8 mouse cellular contexts compared by ENCODE assay signal in genomic region chr3:131703134-131703533, GRCm38 (mm10).
A peak's percentile ranks its signal among the peaks of the same experiment; 100 is the strongest.
DNase-seq lines count a peak whose midpoint lies in the region; ATAC-seq lines count a peak whose summit lies in the region.

No protein-coding gene starts in this region.

- H3K36me3 ChIP-seq in midbrain, embryonic 16.5 days (ENCODE audit: control insufficient read depth, insufficient read depth, low read length), result no peaks in the 10 kb centered on the region

- H3K4me3 ChIP-seq in midbrain, embryonic 16.5 days (ENCODE audit: low read depth, low read length), result no peak overlapping the region

- no peak overlapping the region for H3K9ac ChIP-seq in midbrain, embryonic 16.5 days (ENCODE audit: low read depth, low read length)

- H3K9me3 ChIP-seq in midbrain, embryonic 16.5 days (replicated peaks; ENCODE audit: control insufficient read depth, low read length, poor library complexity, severe bottlenecking), result no peaks in the 10 kb centered on the region

- DNase-seq in embryo, embryonic 10.5 days (ENCODE audit: low spot score), result peak; percentile 35
- no peak for DNase-seq in embryo, embryonic 10 days (ENCODE audit: low spot score)
- DNase-seq in left cerebral cortex, postnatal 25 days (ENCODE audit: low spot score in 2 of 2), result peak; percentile 14 to 36
- no peak for DNase-seq in left cerebral cortex, adult 11 months (ENCODE audit: low spot score)
- peak; percentile 62 for DNase-seq in adrenal gland, postnatal 10 days
- DNase-seq in kidney, postnatal 4 days, result peak; percentile 39 to 51
- no peak for DNase-seq in gastrocnemius, adult 8-10 months (ENCODE audit: low spot score in 2 of 2)

- H3K27me3 ChIP-seq in midbrain, embryonic 16.5 days (ENCODE audit: control insufficient read depth, insufficient read depth, low read depth, low read length), result no peaks in the 10 kb centered on the region

- no peak for ATAC-seq in midbrain, embryonic 16.5 days

- H3K4me2 ChIP-seq in midbrain, embryonic 16.5 days (ENCODE audit: low read length), result no peak overlapping the region

- intact Hi-C loops in left cerebral cortex, postnatal 25 days (cut with DNase I), result no loop called here

- no peaks in the 10 kb centered on the region for H3K4me1 ChIP-seq in midbrain, embryonic 16.5 days (ENCODE audit: control insufficient read depth, insufficient read depth, low read length)

- H3K27ac ChIP-seq in midbrain, embryonic 16.5 days (ENCODE audit: low read length), result no peak overlapping the region

Comparison
In these comparisons a context has a peak if more than half of its experiments do, and no peak if none do; other contexts are left out.
1. DNase-seq: peak in embryo, embryonic 10.5 days (single experiment), left cerebral cortex, postnatal 25 days (2 of 2), adrenal gland, postnatal 10 days (single experiment) and kidney, postnatal 4 days (2 of 2); none in embryo, embryonic 10 days (single experiment), left cerebral cortex, adult 11 months (single experiment) and gastrocnemius, adult 8-10 months (0 of 2).